In the genomic region with DNA sequence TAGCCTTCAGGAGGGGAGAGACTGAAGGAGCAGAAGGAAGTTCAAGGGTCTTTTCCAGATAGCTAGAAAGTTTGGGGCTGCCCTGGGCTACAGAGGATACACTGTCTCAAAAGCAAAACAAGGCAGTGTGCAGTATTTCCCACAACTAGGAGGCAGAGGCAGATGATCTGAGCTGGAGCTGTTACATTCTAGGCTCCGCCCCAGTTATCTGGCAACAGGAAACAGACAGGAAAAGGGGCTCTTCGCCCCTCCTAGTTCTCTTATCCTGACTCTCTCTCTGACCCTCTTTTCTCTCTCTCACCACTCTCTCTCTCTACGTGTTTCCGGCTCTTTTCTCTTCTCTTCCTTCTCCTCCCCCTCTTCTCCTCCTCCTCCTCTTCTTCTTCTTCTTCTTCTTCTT, we compare ENCODE assay signal across 11 mouse cellular contexts. TPM values are rescaled to one million over a fixed set of nuclear protein-coding genes. Genes with fewer than 3 reads are reported as not detected.
DNase-seq lines count a peak whose midpoint lies in the region; ATAC-seq and TF ChIP-seq lines count a peak whose summit lies in the region.
"Had no signal": no experiment of that assay in that cellular context is flagged by ENCODE, and none has a peak within 500 bp of the region (broad histone marks: within the 10 kb centered on the region; RNA-seq: fewer than 3 reads in every experiment).

No protein-coding gene starts in this region.

- H3K36me3 ChIP-seq in kidney, postnatal 0 days (ENCODE audit: insufficient read depth, low read length), result 0 out of 2 replicates have a peak, but pooled peaks cover 5% of the 10 kb centered on the region
- peaks cover 11% of the 10 kb centered on the region for H3K36me3 ChIP-seq in kidney, embryonic 14.5 days (ENCODE audit: control insufficient read depth, insufficient read depth, low read length)
- peaks cover 24% of the 10 kb centered on the region for H3K36me3 ChIP-seq in G1E (replicated peaks)
- H3K36me3 ChIP-seq in thymus, adult 2 months (ENCODE audit: control insufficient read depth, insufficient read depth, low read length), result peaks cover 5% of the 10 kb centered on the region; the same call in 1 of the 2 replicates
- peaks cover 3% of the 10 kb centered on the region for H3K36me3 ChIP-seq in hindbrain, embryonic 16.5 days (ENCODE audit: control insufficient read depth, insufficient read depth, low read length)

- TF ChIP-seq POLR2A in thymus, adult 2 months (IDR thresholded peaks at IDR 0.05; ENCODE audit: control insufficient read depth, extremely low read depth, insufficient read depth, low read length, poor library complexity), result no peak

- ATAC-seq in kidney, postnatal 0 days (replicated peaks; ENCODE audit: low FRiP score, low read depth), result no peak
- no peak for ATAC-seq in kidney, embryonic 14.5 days (ENCODE audit: low FRiP score, low TSS enrichment)
- ATAC-seq in G1E (ENCODE audit: extremely low read depth, insufficient number of reproducible peaks, low FRiP score, poor library complexity, severe bottlenecking), result peak; percentile 63
- peak; percentile 17 for ATAC-seq in granulocyte monocyte progenitor cell, adult 5-6 weeks (replicated peaks; ENCODE audit: poor library complexity, severe bottlenecking)
- ATAC-seq in cerebellum, adult (ENCODE audit: insufficient number of reproducible peaks, low FRiP score, low TSS enrichment), result no peak
- no peak for ATAC-seq in hindbrain, embryonic 16.5 days

- TF ChIP-seq CTCF in kidney, postnatal 0 days (IDR thresholded peaks at IDR 0.05; ENCODE audit: low read depth), result no peak
- TF ChIP-seq CTCF in G1E (IDR thresholded peaks at IDR 0.05; ENCODE audit: low read depth, low read length), result no peak
- TF ChIP-seq CTCF in thymus, adult 2 months (IDR thresholded peaks at IDR 0.05; ENCODE audit: borderline replicate concordance, control insufficient read depth, extremely low read depth, insufficient read depth, low read length, poor library complexity), result no peak

- DNase-seq in kidney, postnatal 0 days (ENCODE audit: low spot score), result peak; percentile 61
- peak; percentile 78 for DNase-seq in G1E (ENCODE audit: low spot score)
- DNase-seq in thymus, adult 2 months, result peak; percentile 40
- no peak for DNase-seq in ovary, postnatal 14 days (ENCODE audit: low spot score)
- DNase-seq: cerebellum, postnatal 10 days had no signal

- peaks cover 12% of the 10 kb centered on the region for H3K27me3 ChIP-seq in kidney, postnatal 0 days (ENCODE audit: insufficient read depth, low read length)
- peaks cover 34% of the 10 kb centered on the region for H3K27me3 ChIP-seq in kidney, embryonic 14.5 days (ENCODE audit: control insufficient read depth, insufficient read depth, low read length)
- peaks cover 2% of the 10 kb centered on the region; the same call in 1 of the 2 replicates for H3K27me3 ChIP-seq in G1E (ENCODE audit: insufficient read depth, low read length)
- H3K27me3 ChIP-seq in thymus, adult 2 months (ENCODE audit: control insufficient read depth, insufficient read depth, low read length), result no peaks in the 10 kb centered on the region; the same call in 1 of the 2 replicates
- peaks cover 35% of the 10 kb centered on the region for H3K27me3 ChIP-seq in hindbrain, embryonic 16.5 days (replicated peaks; ENCODE audit: control insufficient read depth, insufficient read depth, low read length)

- H3K4me1 ChIP-seq in kidney, postnatal 0 days (replicated peaks; ENCODE audit: insufficient read depth, low read length), result peaks cover 21% of the 10 kb centered on the region
- peaks cover 24% of the 10 kb centered on the region for H3K4me1 ChIP-seq in kidney, embryonic 14.5 days (ENCODE audit: control insufficient read depth, insufficient read depth, low read length)
- peaks cover 37% of the 10 kb centered on the region for H3K4me1 ChIP-seq in G1E (ENCODE audit: insufficient read depth, low read depth, low read length)
- H3K4me1 ChIP-seq in thymus, adult 2 months (replicated peaks; ENCODE audit: control insufficient read depth, insufficient read depth, low read length), result peaks cover 19% of the 10 kb centered on the region
- H3K4me1 ChIP-seq in hindbrain, embryonic 16.5 days (ENCODE audit: control insufficient read depth, insufficient read depth, low read depth, low read length), result peaks cover 18% of the 10 kb centered on the region

- WGBS in kidney, postnatal 0 days, result 29% methylated on average over 4 of the region's 4 CpGs
- 37% methylated on average over 4 of the region's 4 CpGs for WGBS in kidney, embryonic 14.5 days
- WGBS in thymus, adult 2 months, result 0% methylated on average over 4 of the region's 4 CpGs
- WGBS in hindbrain, embryonic 16.5 days, result 61% methylated on average over 4 of the region's 4 CpGs

- no peak overlapping the region for H3K4me2 ChIP-seq in kidney, postnatal 0 days (ENCODE audit: low read length)
- no peak overlapping the region for H3K4me2 ChIP-seq in kidney, embryonic 14.5 days (replicated peaks; ENCODE audit: low read depth, low read length)
- no peak overlapping the region for H3K4me2 ChIP-seq in hindbrain, embryonic 16.5 days (ENCODE audit: low read length)

- H3K27ac ChIP-seq in kidney, postnatal 0 days, result peak overlapping the region; percentile 64; the same call in 1 of the 2 replicates
- no peak overlapping the region; the same call in 1 of the 2 replicates for H3K27ac ChIP-seq in kidney, embryonic 14.5 days (ENCODE audit: low read depth, low read length)
- peak overlapping the region; percentile 10 for H3K27ac ChIP-seq in thymus, adult 2 months (ENCODE audit: control insufficient read depth, insufficient read depth, low read length)
- H3K27ac ChIP-seq in hindbrain, embryonic 16.5 days (ENCODE audit: low read depth, low read length), result no peak overlapping the region
- H3K27ac ChIP-seq: hindbrain, postnatal 0 days had no signal

- H3K4me3 ChIP-seq in kidney, postnatal 0 days (replicated peaks; ENCODE audit: low read depth, low read length), result no peak overlapping the region
- no peak overlapping the region for H3K4me3 ChIP-seq in kidney, embryonic 14.5 days (ENCODE audit: low read length)
- H3K4me3 ChIP-seq in G1E (ENCODE audit: low read depth, low read length), result peak overlapping the region; percentile 57; the same call in 1 of the 2 replicates
- H3K4me3 ChIP-seq in thymus, adult 2 months (ENCODE audit: control insufficient read depth, insufficient read depth, low read length), result no peak overlapping the region
- no peak overlapping the region for H3K4me3 ChIP-seq in hindbrain, embryonic 16.5 days (ENCODE audit: low read length)

- no peaks in the 10 kb centered on the region for H3K9me3 ChIP-seq in kidney, postnatal 0 days (replicated peaks; ENCODE audit: low read length)
- H3K9me3 ChIP-seq in kidney, embryonic 14.5 days (ENCODE audit: control insufficient read depth, low read length), result no peaks in the 10 kb centered on the region
- no peaks in the 10 kb centered on the region for H3K9me3 ChIP-seq in G1E (replicated peaks)
- no peaks in the 10 kb centered on the region for H3K9me3 ChIP-seq in hindbrain, embryonic 16.5 days (ENCODE audit: control insufficient read depth, low read length)

- H3K9ac ChIP-seq in kidney, postnatal 0 days (ENCODE audit: low read depth, low read length), result no peak overlapping the region
- H3K9ac ChIP-seq in kidney, embryonic 14.5 days (ENCODE audit: low read depth, low read length), result no peak overlapping the region
- H3K9ac ChIP-seq in hindbrain, embryonic 16.5 days (ENCODE audit: low read depth, low read length), result no peak overlapping the region

RNA-seq across cellular contexts. Expression of a gene that starts 1.1 kb away (rescaled TPM):
- polyA plus RNA-seq in kidney, postnatal 0 days (2015; fragmentation: Nextera tagmentation; extraction: Ambion mirVana), result 20.0 and 23.6 TPM in 2 replicates
- 14.7 and 28.1 TPM in 2 replicates for polyA plus RNA-seq in kidney, embryonic 14.5 days (2014; fragmentation: Nextera tagmentation; extraction: Ambion mirVana)
- total RNA-seq in G1E (2014; fragmentation: Nextera tagmentation), result 19.0 and 21.9 TPM in 2 replicates
- total RNA-seq in G1E (2017), result 21.5 and 24.6 TPM in 2 replicates
- polyA plus RNA-seq in G1E (2012), result 19.0 TPM in 2 replicates
- total RNA-seq in granulocyte monocyte progenitor cell, adult 5-6 weeks (2014; fragmentation: Nextera tagmentation), result 14.3 and 17.9 TPM in 2 replicates
- 13.0 and 13.9 TPM in 2 replicates for total RNA-seq in granulocyte monocyte progenitor cell, adult 5-6 weeks (2017)
- polyA plus RNA-seq in thymus, adult 2 months (2012; rRNA removed), result 42.6 and 48.1 TPM in 2 replicates
- 17.2 and 22.2 TPM in 2 replicates for polyA plus RNA-seq in hindbrain, embryonic 16.5 days (2015; fragmentation: Nextera tagmentation; extraction: Ambion mirVana)

RNA-seq across cellular contexts. Expression of a gene that starts 4.5 kb away (rescaled TPM):
- polyA plus RNA-seq in kidney, postnatal 0 days (2015; fragmentation: Nextera tagmentation; extraction: Ambion mirVana), result not detected in 2 replicates
- polyA plus RNA-seq in kidney, embryonic 14.5 days (2014; fragmentation: Nextera tagmentation; extraction: Ambion mirVana), result not detected in 2 replicates
- total RNA-seq in G1E (2014; fragmentation: Nextera tagmentation), result not detected in 2 replicates
- not detected in 2 replicates for total RNA-seq in G1E (2017)
- not detected in 2 replicates for polyA plus RNA-seq in G1E (2012)
- not detected in 2 replicates for total RNA-seq in granulocyte monocyte progenitor cell, adult 5-6 weeks (2014; fragmentation: Nextera tagmentation)
- not detected in 2 replicates for total RNA-seq in granulocyte monocyte progenitor cell, adult 5-6 weeks (2017)
- 0.19 and 0.28 TPM in 2 replicates for polyA plus RNA-seq in thymus, adult 2 months (2012; rRNA removed)
- 0.11 and 0.50 TPM in 2 replicates for polyA plus RNA-seq in hindbrain, embryonic 16.5 days (2015; fragmentation: Nextera tagmentation; extraction: Ambion mirVana)
- polyA plus RNA-seq: limb, embryonic 11.5 days had no signal

RNA-seq across cellular contexts. Expression of a gene that starts 21.9 kb away (rescaled TPM):
- 4.6 and 5.2 TPM in 2 replicates for polyA plus RNA-seq in kidney, postnatal 0 days (2015; fragmentation: Nextera tagmentation; extraction: Ambion mirVana)
- polyA plus RNA-seq in kidney, embryonic 14.5 days (2014; fragmentation: Nextera tagmentation; extraction: Ambion mirVana), result 7.5 and 9.1 TPM in 2 replicates
- total RNA-seq in G1E (2014; fragmentation: Nextera tagmentation), result not detected in 2 replicates
- total RNA-seq in G1E (2017), result 0.05 TPM in 1 of 2 replicates, not detected in the other
- polyA plus RNA-seq in G1E (2012), result 0.03 and 0.09 TPM in 2 replicates
- not detected in 2 replicates for total RNA-seq in granulocyte monocyte progenitor cell, adult 5-6 weeks (2014; fragmentation: Nextera tagmentation)
- total RNA-seq in granulocyte monocyte progenitor cell, adult 5-6 weeks (2017), result not detected in 2 replicates
- 5.3 and 5.5 TPM in 2 replicates for polyA plus RNA-seq in thymus, adult 2 months (2012; rRNA removed)
- 15.5 and 16.4 TPM in 2 replicates for polyA plus RNA-seq in hindbrain, embryonic 16.5 days (2015; fragmentation: Nextera tagmentation; extraction: Ambion mirVana)

RNA-seq across cellular contexts. Expression of a gene that starts 22.9 kb away (rescaled TPM):
- 0.45 and 1.1 TPM in 2 replicates for polyA plus RNA-seq in kidney, postnatal 0 days (2015; fragmentation: Nextera tagmentation; extraction: Ambion mirVana)
- polyA plus RNA-seq in kidney, embryonic 14.5 days (2014; fragmentation: Nextera tagmentation; extraction: Ambion mirVana), result 1.1 TPM in 2 replicates
- total RNA-seq in G1E (2014; fragmentation: Nextera tagmentation) (not detected in 2 replicates), G1E (2017) (0.11 and 0.52 TPM in 2 replicates)
- polyA plus RNA-seq in G1E (2012), result not detected in 2 replicates
- not detected in 2 replicates for total RNA-seq in granulocyte monocyte progenitor cell, adult 5-6 weeks (2014; fragmentation: Nextera tagmentation)
- total RNA-seq in granulocyte monocyte progenitor cell, adult 5-6 weeks (2017), result not detected in 2 replicates
- polyA plus RNA-seq in thymus, adult 2 months (2012; rRNA removed), result 0.57 and 10.2 TPM in 2 replicates
- polyA plus RNA-seq in hindbrain, embryonic 16.5 days (2015; fragmentation: Nextera tagmentation; extraction: Ambion mirVana), result 9.0 and 10.6 TPM in 2 replicates

RNA-seq across cellular contexts. Expression of a gene that starts 29.6 kb away (rescaled TPM):
- 463 and 527 TPM in 2 replicates for polyA plus RNA-seq in kidney, postnatal 0 days (2015; fragmentation: Nextera tagmentation; extraction: Ambion mirVana)
- polyA plus RNA-seq in kidney, embryonic 14.5 days (2014; fragmentation: Nextera tagmentation; extraction: Ambion mirVana), result 475 and 692 TPM in 2 replicates
- total RNA-seq in G1E (2014; fragmentation: Nextera tagmentation), result 543 and 552 TPM in 2 replicates
- total RNA-seq in G1E (2017), result 1,450 and 1,748 TPM in 2 replicates
- 38.3 and 54.2 TPM in 2 replicates for polyA plus RNA-seq in G1E (2012)
- 1,942 and 1,984 TPM in 2 replicates for total RNA-seq in granulocyte monocyte progenitor cell, adult 5-6 weeks (2014; fragmentation: Nextera tagmentation)
- 2,435 and 2,975 TPM in 2 replicates for total RNA-seq in granulocyte monocyte progenitor cell, adult 5-6 weeks (2017)
- polyA plus RNA-seq in thymus, adult 2 months (2012; rRNA removed), result 43.8 and 60.3 TPM in 2 replicates
- 125 and 138 TPM in 2 replicates for polyA plus RNA-seq in hindbrain, embryonic 16.5 days (2015; fragmentation: Nextera tagmentation; extraction: Ambion mirVana)

Comparison
In these comparisons a context has a peak if more than half of its experiments do, and no peak if none do; other contexts are left out.
1. H3K27ac ChIP-seq: peak in kidney, postnatal 0 days (single experiment) and thymus, adult 2 months (single experiment); none in kidney, embryonic 14.5 days (single experiment) and hindbrain, embryonic 16.5 days (single experiment).
2. ATAC-seq: peak in G1E (single experiment) and granulocyte monocyte progenitor cell, adult 5-6 weeks (single experiment); none in kidney, postnatal 0 days (single experiment), kidney, embryonic 14.5 days (single experiment), cerebellum, adult (single experiment) and hindbrain, embryonic 16.5 days (single experiment).